Mouse (Mus musculus) forebrain, embryonic 14.5 days (tissue): ENCODE measurements around the gene Zfp963. TPM values are rescaled to one million over a fixed set of nuclear protein-coding genes. Genes with fewer than 3 reads are reported as not detected.

Experiments used
- ATAC-seq: fragments of 200-750 bp; cut with Nextera tagmentation; 2 replicates; pipeline ENCODE4 v1.8.0; 2017; ENCODE audit warnings: mild to moderate bottlenecking, moderate library complexity
- DNase-seq: peaks from one replicate; pipeline ENCODE4 v3.0.0-alpha.2; 2015; ENCODE audit warnings: low spot score
- H3K27ac ChIP-seq: fragments of 300-500 bp; sonication (generic); 2 replicates; pipeline ENCODE4 v1.5.1; 2014; ENCODE audit warnings: low read depth, mild to moderate bottlenecking, control low read depth, low read length, moderate library complexity
- H3K27me3 ChIP-seq: fragments of 300-500 bp; sonication (generic); replicated peaks from 2 replicates; pipeline ENCODE4 v1.6.1; 2014; ENCODE audit warnings: low read length, control low read depth, mixed read lengths; ENCODE audit not compliant: control insufficient read depth, insufficient read depth
- H3K36me3 ChIP-seq: fragments of 300-500 bp; sonication (generic); 2 replicates; pipeline ENCODE4 v1.6.1; 2014; ENCODE audit warnings: low read length, control low read depth; ENCODE audit not compliant: control insufficient read depth, insufficient read depth
- H3K4me1 ChIP-seq: fragments of 300-500 bp; sonication (generic); 2 replicates; pipeline ENCODE4 v1.6.1; 2014; ENCODE audit warnings: antibody characterized with exemption, low read length, control low read depth; ENCODE audit not compliant: control insufficient read depth, insufficient read depth
- H3K4me2 ChIP-seq: fragments of 300-500 bp; sonication (generic); 2 replicates; pipeline ENCODE4 v1.6.1; 2014; ENCODE audit warnings: mild to moderate bottlenecking, control low read depth, low read length
- H3K4me3 ChIP-seq: fragments of 300-500 bp; sonication (generic); 2 replicates; pipeline ENCODE4 v1.5.1; 2014; ENCODE audit warnings: low read depth, low read length, control low read depth
- H3K9ac ChIP-seq: fragments of 300-500 bp; sonication (generic); 2 replicates; pipeline ENCODE4 v1.6.1; 2014; ENCODE audit warnings: mild to moderate bottlenecking, low read length, control low read depth, moderate library complexity
- H3K9me3 ChIP-seq: fragments of 300-500 bp; sonication (generic); replicated peaks from 2 replicates; pipeline ENCODE4 v1.6.1; 2016; ENCODE audit warnings: low read length, control low read depth, mixed read lengths; ENCODE audit not compliant: control insufficient read depth
- WGBS: fragments of 180-500 bp; shearing (Covaris S2); extraction: QIAGEN DNeasy Blood & Tissue Kit; methylation state at CpG from one replicate; pipeline ENCODE4 v1.1.7; 2014; 5-methylcytosine and 5-hydroxymethylcytosine counted together
- polyA plus RNA-seq: library from polyadenylated mRNA; unstranded; fragments of >200 nt; fragmentation: Nextera tagmentation; extraction: Ambion mirVana; gene quantifications from 2 replicates; pipeline ENCODE4 v1.2.1, GENCODE M21; 2014

The Zfp963 gene
- polyA plus RNA-seq, result 10.0 and 10.2 TPM in 2 replicates

GRCm38 (mm10) chr8:69749544-69750454, at the start of gene Zfp963:
TSS of gene Zfp963 (minus strand) at chr8:69749970.
- 3% methylated on average over 48 of the region's 48 CpGs for WGBS
- no peaks in the 10 kb centered on the region for H3K27me3 ChIP-seq
- H3K36me3 ChIP-seq, result peaks cover 10% of the 10 kb centered on the region; the same call in 1 of the 2 replicates
- no peaks in the 10 kb centered on the region for H3K9me3 ChIP-seq
- H3K4me3 ChIP-seq, result peak within 1 kb of the TSS; percentile 68
- peaks cover 9% of the 10 kb centered on the region for H3K4me1 ChIP-seq
- H3K4me2 ChIP-seq, result peak within 1 kb of the TSS; percentile 59
- ATAC-seq, result peak; percentile 98
- DNase-seq, result peak; percentile 96
- H3K27ac ChIP-seq, result peak within 1 kb of the TSS; percentile 98
- H3K9ac ChIP-seq, result peak within 1 kb of the TSS; percentile 87

- ATAC-seq (no peak), DNase-seq (no peak)
- Histone ChIP-seq H3K4me2 (no peak overlapping the region), H3K27ac (no peak overlapping the region), H3K4me1 (no peaks in the 10 kb centered on the region), H3K9me3 (no peaks in the 10 kb centered on the region), H3K27me3 (no peaks in the 10 kb centered on the region), H3K36me3 (peaks cover 100% of the 10 kb centered on the region), H3K4me3 (no peak overlapping the region), H3K9ac (no peak overlapping the region)
- 93% methylated on average over 8 of the region's 8 CpGs for WGBS
Measured at GRCm38 (mm10) chr8:69799261-69799660, 49.5 kb upstream of the Zfp963 start.

GRCm38 (mm10) chr8:69797661-69798060, 47.9 kb upstream of the Zfp963 start:
- Histone ChIP-seq H3K27me3 (no peaks in the 10 kb centered on the region), H3K9me3 (no peaks in the 10 kb centered on the region), H3K4me2 (no peak overlapping the region), H3K36me3 (peaks cover 97% of the 10 kb centered on the region), H3K27ac (no peak overlapping the region), H3K4me1 (no peaks in the 10 kb centered on the region), H3K4me3 (no peak overlapping the region), H3K9ac (no peak overlapping the region)
- ATAC-seq, result no peak
- 95% methylated on average over 10 of the region's 10 CpGs for WGBS
- DNase-seq, result no peak

GRCm38 (mm10) chr8:69796721-69797345, 47.1 kb upstream of the Zfp963 start:
- ATAC-seq (no peak), DNase-seq (no peak)
- H3K4me2 ChIP-seq, result no peak overlapping the region
- 96% methylated on average over 16 of the region's 16 CpGs for WGBS
- H3K4me3 ChIP-seq, result no peak overlapping the region
- no peak overlapping the region for H3K27ac ChIP-seq
- H3K36me3 ChIP-seq, result peaks cover 89% of the 10 kb centered on the region
- H3K9me3 ChIP-seq, result no peaks in the 10 kb centered on the region
- H3K9ac ChIP-seq, result no peak overlapping the region
- peaks cover 8% of the 10 kb centered on the region; the same call in 1 of the 2 replicates for H3K4me1 ChIP-seq
- no peaks in the 10 kb centered on the region for H3K27me3 ChIP-seq

GRCm38 (mm10) chr8:69794901-69795300, 45.1 kb upstream of the Zfp963 start:
- Histone ChIP-seq H3K27me3 (no peaks in the 10 kb centered on the region), H3K9ac (no peak overlapping the region), H3K27ac (no peak overlapping the region), H3K36me3 (peaks cover 70% of the 10 kb centered on the region), H3K4me1 (peaks cover 14% of the 10 kb centered on the region), H3K4me3 (no peak overlapping the region), H3K9me3 (no peaks in the 10 kb centered on the region), H3K4me2 (no peak overlapping the region)
- ATAC-seq, result no peak
- 92% methylated on average over 6 of the region's 6 CpGs for WGBS
- DNase-seq, result no peak

GRCm38 (mm10) chr8:69794096-69794495, 44.3 kb upstream of the Zfp963 start:
- no peak overlapping the region for H3K27ac ChIP-seq
- no peak overlapping the region for H3K4me2 ChIP-seq
- H3K27me3 ChIP-seq, result no peaks in the 10 kb centered on the region
- peaks cover 14% of the 10 kb centered on the region for H3K4me1 ChIP-seq
- 98% methylated on average over 3 of the region's 3 CpGs for WGBS
- H3K9ac ChIP-seq, result no peak overlapping the region
- peaks cover 62% of the 10 kb centered on the region for H3K36me3 ChIP-seq
- H3K9me3 ChIP-seq, result no peaks in the 10 kb centered on the region
- H3K4me3 ChIP-seq, result no peak overlapping the region
- DNase-seq, result no peak
- ATAC-seq, result no peak

GRCm38 (mm10) chr8:69793666-69794065, 43.9 kb upstream of the Zfp963 start:
- peaks cover 57% of the 10 kb centered on the region for H3K36me3 ChIP-seq
- no peak overlapping the region for H3K4me2 ChIP-seq
- ATAC-seq, result no peak
- no peak overlapping the region for H3K27ac ChIP-seq
- no peaks in the 10 kb centered on the region for H3K9me3 ChIP-seq
- no peak overlapping the region for H3K4me3 ChIP-seq
- no peaks in the 10 kb centered on the region for H3K27me3 ChIP-seq
- peaks cover 14% of the 10 kb centered on the region for H3K4me1 ChIP-seq
- H3K9ac ChIP-seq, result no peak overlapping the region
- 88% methylated on average over 4 of the region's 4 CpGs for WGBS
- DNase-seq, result no peak

- Histone ChIP-seq H3K27ac (peak overlapping the region; percentile 74), H3K4me2 (peak overlapping the region; percentile 90), H3K4me1 (peaks cover 14% of the 10 kb centered on the region), H3K27me3 (no peaks in the 10 kb centered on the region), H3K4me3 (peak overlapping the region; percentile 99), H3K36me3 (peaks cover 36% of the 10 kb centered on the region), H3K9ac (peak overlapping the region; percentile 92), H3K9me3 (no peaks in the 10 kb centered on the region)
- DNase-seq, result peak; percentile 23
- under 1% methylated on average over 46 of the region's 48 CpGs for WGBS
- peak; percentile 78 for ATAC-seq
Measured at GRCm38 (mm10) chr8:69791415-69792068, 41.8 kb upstream of the Zfp963 start.
